Mouse (Mus musculus) brown adipose tissue, adult 24 weeks (tissue): ENCODE measurements around the gene Tmem53. TPM values are rescaled to one million over a fixed set of nuclear protein-coding genes. Genes with fewer than 3 reads are reported as not detected.
A peak's percentile ranks its signal among the peaks of the same experiment; 100 is the strongest.

Source experiments
- H3K27ac ChIP-seq: fragments of 200-500 bp; replicated peaks from 2 replicates; pipeline ENCODE4 v1.5.1; 2012; ENCODE audit warnings: low read depth, mild to moderate bottlenecking, low read length
- H3K4me1 ChIP-seq: fragments of 200-500 bp; 2 replicates; pipeline ENCODE4 v1.6.1; 2012; ENCODE audit warnings: low read length, mixed read lengths; ENCODE audit not compliant: control insufficient read depth, insufficient read depth, insufficient read length
- H3K4me3 ChIP-seq: fragments of 200-500 bp; 2 replicates; pipeline ENCODE4 v1.5.1; 2012; ENCODE audit warnings: low read depth, mild to moderate bottlenecking, low read length, moderate library complexity; ENCODE audit not compliant: insufficient read depth
- polyA plus RNA-seq: library from polyadenylated mRNA; stranded (reverse); fragments of >200 nt; gene quantifications from 2 replicates; pipeline ENCODE4 v1.2.4, GENCODE M21; 2012; ENCODE audit not compliant: missing spikeins, insufficient read depth, insufficient read length

Gene Tmem53
- polyA plus RNA-seq, 1 experiment = 26.6 TPM

- Histone ChIP-seq H3K4me1 (no peaks in the 10 kb centered on the region), H3K27ac (no peak overlapping the region), H3K4me3 (no peak overlapping the region)
These were observed 32.6 kb downstream of the Tmem53 start for GRCm38 (mm10) chr4:117284363-117284762.

- no peaks in the 10 kb centered on the region for H3K4me1 ChIP-seq
- H3K27ac ChIP-seq = no peak overlapping the region; the same call in 1 of the 2 replicates
- peak overlapping the region; percentile 60 for H3K4me3 ChIP-seq
These were observed 36.7 kb downstream of the Tmem53 start for GRCm38 (mm10) chr4:117288277-117288926.

GRCm38 (mm10) chr4:117288927-117289801 lies 37.4 kb downstream of the Tmem53 start:
- Histone ChIP-seq H3K4me3 (peak overlapping the region; percentile 60), H3K27ac (peak overlapping the region; percentile 49)

GRCm38 (mm10) chr4:117291696-117292095 lies 39.9 kb downstream of the Tmem53 start:
- Histone ChIP-seq H3K4me1 (no peaks in the 10 kb centered on the region), H3K27ac (no peak overlapping the region), H3K4me3 (no peak overlapping the region)

More at GRCm38 (mm10) chr4:117288927-117289801, 37.4 kb downstream of the Tmem53 start:
- H3K4me1 ChIP-seq = no peaks in the 10 kb centered on the region

- Histone ChIP-seq H3K4me3 (no peak overlapping the region), H3K4me1 (no peaks in the 10 kb centered on the region), H3K27ac (no peak overlapping the region)
These were observed 45.3 kb downstream of the Tmem53 start for GRCm38 (mm10) chr4:117296849-117297593.

GRCm38 (mm10) chr4:117297819-117298218 lies 46.1 kb downstream of the Tmem53 start:
- Histone ChIP-seq H3K27ac (no peak overlapping the region), H3K4me1 (peaks cover 2% of the 10 kb centered on the region; the same call in 1 of the 2 replicates), H3K4me3 (no peak overlapping the region)

- Histone ChIP-seq H3K4me3 (no peak overlapping the region), H3K4me1 (peaks cover 11% of the 10 kb centered on the region), H3K27ac (no peak overlapping the region)
These were observed 48.2 kb downstream of the Tmem53 start for GRCm38 (mm10) chr4:117299921-117300320.

- Histone ChIP-seq H3K4me3 (no peak overlapping the region), H3K27ac (peak overlapping the region; percentile 81), H3K4me1 (peaks cover 11% of the 10 kb centered on the region)
These were observed 50.5 kb downstream of the Tmem53 start for GRCm38 (mm10) chr4:117302027-117302806.

- Histone ChIP-seq H3K4me3 (peak overlapping the region; percentile 74), H3K27ac (peak overlapping the region; percentile 81), H3K4me1 (peaks cover 11% of the 10 kb centered on the region)
These were observed 52.0 kb downstream of the Tmem53 start for GRCm38 (mm10) chr4:117303581-117304238.

GRCm38 (mm10) chr4:117304239-117305025 lies 52.7 kb downstream of the Tmem53 start:
- Histone ChIP-seq H3K4me1 (peaks cover 11% of the 10 kb centered on the region), H3K27ac (peak overlapping the region; percentile 26), H3K4me3 (peak overlapping the region; percentile 74)

GRCm38 (mm10) chr4:117305461-117305860 lies 53.7 kb downstream of the Tmem53 start:
- Histone ChIP-seq H3K27ac (no peak overlapping the region), H3K4me3 (no peak overlapping the region), H3K4me1 (peaks cover 11% of the 10 kb centered on the region)

- Histone ChIP-seq H3K27ac (no peak overlapping the region), H3K4me3 (no peak overlapping the region), H3K4me1 (peaks cover 11% of the 10 kb centered on the region)
These were observed 55.5 kb downstream of the Tmem53 start for GRCm38 (mm10) chr4:117307270-117307669.

GRCm38 (mm10) chr4:117309427-117309826 lies 57.7 kb downstream of the Tmem53 start:
- no peak overlapping the region for H3K27ac ChIP-seq
- no peak overlapping the region for H3K4me3 ChIP-seq
- H3K4me1 ChIP-seq = peaks cover 2% of the 10 kb centered on the region; the same call in 1 of the 2 replicates
